Mouse (Mus musculus) MEL (cell line): ENCODE results near the gene Map7d1. TPM values are rescaled to one million over a fixed set of nuclear protein-coding genes. Genes with fewer than 3 reads are reported as not detected.

Experiments used
- DNase-seq: peaks from one replicate; pipeline ENCODE4 v3.0.0; 2011; ENCODE audit warnings: low read depth, low spot score
- H3K27ac ChIP-seq: 2 replicates; pipeline ENCODE4 v1.5.1; 2012; ENCODE audit warnings: low read depth, mild to moderate bottlenecking, control low read depth, low read length, moderate library complexity; ENCODE audit not compliant: control insufficient read depth
- H3K27me3 ChIP-seq, 2 experiments: fragments of 150-350 bp in 1 of 2; sonication (generic) in 1 of 2; 2 replicates each; pipeline ENCODE4 v1.6.1; 2012; ENCODE audit warnings: low read length in 2 of 2, mild to moderate bottlenecking in 2 of 2, improper control_type of control experiment in 1 of 2, moderate library complexity in 1 of 2; ENCODE audit not compliant: insufficient read depth in 2 of 2, control insufficient read depth in 1 of 2
- H3K36me3 ChIP-seq, 2 experiments: 2 replicates each; pipeline ENCODE4 v1.6.1; 2012 to 2014; ENCODE audit warnings: low read length in 2 of 2, improper control_type of control experiment in 1 of 2, inconsistent platforms in 1 of 2, mild to moderate bottlenecking in 1 of 2; ENCODE audit not compliant: insufficient read depth in 2 of 2, control insufficient read depth in 1 of 2
- H3K4me1 ChIP-seq, 2 experiments: fragments of 150-350 bp in 1 of 2; sonication (generic) in 1 of 2; 2 replicates each; pipeline ENCODE4 v1.6.1; 2012; ENCODE audit warnings: low read length in 2 of 2, improper control_type of control experiment in 1 of 2, mild to moderate bottlenecking in 1 of 2; ENCODE audit not compliant: insufficient read depth in 2 of 2, control insufficient read depth in 1 of 2
- H3K4me3 ChIP-seq, 2 experiments: fragments of 150-350 bp in 1 of 2; sonication (generic) in 1 of 2; 2 replicates each; pipeline ENCODE4 v1.5.1; 2012; ENCODE audit warnings: low read depth in 2 of 2, low read length in 2 of 2, mild to moderate bottlenecking in 2 of 2, moderate library complexity in 2 of 2, control low read depth in 1 of 2, improper control_type of control experiment in 1 of 2; ENCODE audit not compliant: control insufficient read depth in 1 of 2, insufficient read depth in 1 of 2
- H3K79me2 ChIP-seq: 2 replicates; pipeline ENCODE4 v1.6.1; 2012; ENCODE audit warnings: mild to moderate bottlenecking, low read length, moderate library complexity; ENCODE audit not compliant: control insufficient read depth, poor library complexity, insufficient read depth
- H3K9ac ChIP-seq: 2 replicates; pipeline ENCODE4 v1.6.1; 2012; ENCODE audit warnings: low read depth, mild to moderate bottlenecking, control low read depth, low read length, moderate library complexity; ENCODE audit not compliant: control insufficient read depth, poor library complexity, severe bottlenecking
- H3K9me3 ChIP-seq: fragments of 150-350 bp; sonication (generic); replicated peaks from 2 replicates; pipeline ENCODE4 v1.6.1; 2012; ENCODE audit warnings: mild to moderate bottlenecking, low read length, improper control_type of control experiment, moderate library complexity; ENCODE audit not compliant: insufficient read depth
- BHLHE40 ChIP-seq: IDR thresholded peaks from 2 replicates; pipeline ENCODE4 v1.6.1; 2012; ENCODE audit warnings: low read depth, mild to moderate bottlenecking, inconsistent platforms, low read length, improper control_type of control experiment, borderline replicate concordance
- CHD1 ChIP-seq: IDR thresholded peaks from 2 replicates; pipeline ENCODE4 v1.6.1; 2012; ENCODE audit warnings: low read depth, mild to moderate bottlenecking, inconsistent platforms, low read length, improper control_type of control experiment
- CTCF ChIP-seq, 3 experiments: IDR thresholded peaks in 2 of 3; conservative IDR thresholded peaks in 1 of 3; 2 replicates each; pipeline ENCODE4 v1.5.1; 2011 to 2012; ENCODE audit warnings: low read length in 3 of 3, low read depth in 2 of 3, mild to moderate bottlenecking in 2 of 3, improper control_type of control experiment in 1 of 3, inconsistent platforms in 1 of 3, mixed read lengths in 1 of 3, moderate library complexity in 1 of 3; ENCODE audit not compliant: control insufficient read depth in 1 of 3, insufficient read depth in 1 of 3, poor library complexity in 1 of 3, severe bottlenecking in 1 of 3
- E2F4 ChIP-seq: IDR thresholded peaks from 2 replicates; pipeline ENCODE4 v1.6.1; 2011; ENCODE audit warnings: low read depth, low read length, improper control_type of control experiment, borderline replicate concordance
- ELF1 ChIP-seq: IDR thresholded peaks from 2 replicates; pipeline ENCODE4 v1.6.1; 2014; ENCODE audit warnings: low read depth, mild to moderate bottlenecking, inconsistent platforms, low read length, improper control_type of control experiment, moderate library complexity
- EP300 ChIP-seq, 2 experiments: IDR thresholded peaks; 2 replicates each; pipeline ENCODE4 v1.6.1; 2011; ENCODE audit warnings: improper control_type of control experiment in 2 of 2, low read length in 2 of 2, low read depth in 1 of 2, mild to moderate bottlenecking in 1 of 2
- GABPA ChIP-seq: IDR thresholded peaks from 2 replicates; pipeline ENCODE4 v1.6.1; 2012; ENCODE audit warnings: low read depth, mild to moderate bottlenecking, inconsistent platforms, low read length, improper control_type of control experiment, moderate library complexity
- GATA1 ChIP-seq: IDR thresholded peaks from 2 replicates; pipeline ENCODE4 v1.6.1; 2011; ENCODE audit warnings: low read depth, low read length, improper control_type of control experiment
- HCFC1 ChIP-seq: IDR thresholded peaks from 2 replicates; pipeline ENCODE4 v1.6.1; 2012; ENCODE audit warnings: low read depth, mild to moderate bottlenecking, inconsistent platforms, low read length, improper control_type of control experiment, moderate library complexity
- MAFK ChIP-seq: IDR thresholded peaks from 2 replicates; pipeline ENCODE4 v1.6.1; 2011; ENCODE audit warnings: low read depth, mild to moderate bottlenecking, low read length, improper control_type of control experiment, borderline replicate concordance
- MAX ChIP-seq: IDR thresholded peaks from 2 replicates; pipeline ENCODE4 v1.6.1; 2011; ENCODE audit warnings: low read length, improper control_type of control experiment
- MAZ ChIP-seq: IDR thresholded peaks from 2 replicates; pipeline ENCODE4 v1.6.1; 2012; ENCODE audit warnings: low read depth, mild to moderate bottlenecking, inconsistent platforms, low read length, improper control_type of control experiment
- MEF2A ChIP-seq: IDR thresholded peaks from 2 replicates; pipeline ENCODE4 v1.6.1; 2014; ENCODE audit warnings: low read depth, mild to moderate bottlenecking, inconsistent platforms, low read length, improper control_type of control experiment; ENCODE audit not compliant: poor library complexity, insufficient replicate concordance, severe bottlenecking; ENCODE audit errors: extremely low read depth
- MYB ChIP-seq: IDR thresholded peaks from 2 replicates; pipeline ENCODE4 v1.6.1; 2011; ENCODE audit warnings: mild to moderate bottlenecking, low read depth, low read length, improper control_type of control experiment
- NELFE ChIP-seq: IDR thresholded peaks from 2 replicates; pipeline ENCODE4 v1.6.1; 2011; ENCODE audit warnings: low read depth, low read length, improper control_type of control experiment
- POLR2A ChIP-seq, 2 experiments: IDR thresholded peaks; 2 replicates each; pipeline ENCODE4 v1.6.1; 2011 to 2012; ENCODE audit warnings: low read length in 2 of 2, mild to moderate bottlenecking in 2 of 2, control low read depth in 1 of 2, improper control_type of control experiment in 1 of 2, low read depth in 1 of 2, moderate library complexity in 1 of 2; ENCODE audit not compliant: control insufficient read depth in 1 of 2, insufficient read depth in 1 of 2, poor library complexity in 1 of 2
- POLR2AphosphoS2 ChIP-seq: IDR thresholded peaks from 2 replicates; pipeline ENCODE4 v1.6.1; 2011; ENCODE audit warnings: low read length, improper control_type of control experiment
- POLR2AphosphoS5 ChIP-seq: IDR thresholded peaks from 2 replicates; pipeline ENCODE4 v1.6.1; 2012; ENCODE audit warnings: low read depth, borderline replicate concordance, mild to moderate bottlenecking, inconsistent platforms, low read length, moderate library complexity, mixed read lengths
- RAD21 ChIP-seq: IDR thresholded peaks from 2 replicates; pipeline ENCODE4 v1.6.1; 2011; ENCODE audit warnings: mild to moderate bottlenecking, low read depth, low read length, improper control_type of control experiment
- RCOR1 ChIP-seq: IDR thresholded peaks from 2 replicates; pipeline ENCODE4 v1.6.1; 2012; ENCODE audit warnings: low read depth, mild to moderate bottlenecking, inconsistent platforms, low read length, improper control_type of control experiment
- SIN3A ChIP-seq: IDR thresholded peaks from 2 replicates; pipeline ENCODE4 v1.6.1; 2012; ENCODE audit warnings: low read length, improper control_type of control experiment, inconsistent platforms
- SMC3 ChIP-seq: IDR thresholded peaks from 2 replicates; pipeline ENCODE4 v1.6.1; 2011; ENCODE audit warnings: low read depth, low read length, improper control_type of control experiment
- TAL1 ChIP-seq: IDR thresholded peaks from 2 replicates; pipeline ENCODE4 v1.6.1; 2012; ENCODE audit warnings: mild to moderate bottlenecking, inconsistent platforms, low read length, moderate library complexity, mixed read lengths
- TBP ChIP-seq: IDR thresholded peaks from 2 replicates; pipeline ENCODE4 v1.8.0; 2011; ENCODE audit warnings: low read depth, low read length, improper control_type of control experiment
- TCF12 ChIP-seq: IDR thresholded peaks from 2 replicates; pipeline ENCODE4 v1.6.1; 2014; ENCODE audit warnings: low read depth, mild to moderate bottlenecking, inconsistent platforms, low read length, improper control_type of control experiment, moderate library complexity
- UBTF ChIP-seq: IDR thresholded peaks from 2 replicates; pipeline ENCODE4 v1.6.1; 2012; ENCODE audit warnings: low read depth, mild to moderate bottlenecking, inconsistent platforms, low read length, improper control_type of control experiment, moderate library complexity, borderline replicate concordance; ENCODE audit not compliant: insufficient read depth
- USF2 ChIP-seq, 2 experiments: IDR thresholded peaks; 2 replicates each; pipeline ENCODE4 v1.6.1; 2011 to 2012; ENCODE audit warnings: improper control_type of control experiment in 2 of 2, low read length in 2 of 2, borderline replicate concordance in 1 of 2, inconsistent platforms in 1 of 2, low read depth in 1 of 2, mild to moderate bottlenecking in 1 of 2; ENCODE audit not compliant: insufficient read depth in 1 of 2
- ZC3H11A ChIP-seq: IDR thresholded peaks from 2 replicates; pipeline ENCODE4 v1.6.1; 2012; ENCODE audit warnings: low read depth, mild to moderate bottlenecking, inconsistent platforms, low read length, improper control_type of control experiment
- ZNF384 ChIP-seq: IDR thresholded peaks from 2 replicates; pipeline ENCODE4 v1.6.1; 2012; ENCODE audit warnings: low read depth, mild to moderate bottlenecking, inconsistent platforms, low read length, improper control_type of control experiment
- polyA plus RNA-seq, 2 experiments: library from polyadenylated mRNA; stranded (reverse) in 1 of 2; unstranded in 1 of 2; fragments of >175 nt in 1 of 2; fragments of >200 nt in 1 of 2; gene quantifications; 2 replicates each; pipeline versions ENCODE4 v1.2.1 to v1.2.4; 2012; ENCODE audit warnings: low replicate concordance in 2 of 2, low read depth in 1 of 2; ENCODE audit not compliant: insufficient read length in 2 of 2, insufficient read depth in 1 of 2, missing spikeins in 1 of 2
- total RNA-seq: library from RNA; depleted of rRNA; stranded (reverse); fragments of 300-350 nt; gene quantifications from 2 replicates; pipeline ENCODE4 v1.2.3, GENCODE M21; 2012

The Map7d1 gene
- total and polyA plus RNA-seq, 3 experiments: 15.4 to 58.2 TPM; not detected in 1

- H3K4me1 ChIP-seq: peaks cover 1 to 9% of the 10 kb centered on the region in 2 experiments
- DNase-seq: no peak
Measured at GRCm38 (mm10) chr4:126205386-126205785, 50.8 kb downstream of the Map7d1 start.

GRCm38 (mm10) chr4:126204661-126205230, 51.4 kb downstream of the Map7d1 start:
- peaks cover 28% of the 10 kb centered on the region for H3K79me2 ChIP-seq
- no peak overlapping the region for H3K9ac ChIP-seq

More at GRCm38 (mm10) chr4:126205386-126205785, 50.8 kb downstream of the Map7d1 start:
- Histone ChIP-seq H3K4me3 (no peak overlapping the region), H3K36me3 (peaks cover 3 to 5% of the 10 kb centered on the region in 2 experiments; a peak in 3 of 4 replicates), H3K9me3 (no peaks in the 10 kb centered on the region), H3K9ac (no peak overlapping the region), H3K79me2 (peaks cover 22% of the 10 kb centered on the region), H3K27ac (no peak overlapping the region), H3K27me3 (no peaks in the 10 kb centered on the region)
- TF ChIP-seq HCFC1 (no peak), TCF12 (no peak), UBTF (no peak), ELF1 (no peak), CHD1 (no peak), RAD21 (no peak), RCOR1 (no peak), ZNF384 (no peak), EP300 (IDR thresholded peaks at IDR 0.05; ENCODE audit: low read depth in 1 of 2, low read length in 2 of 2) (no peak), E2F4 (no peak), MAX (no peak), MAFK (no peak), NELFE (no peak), TBP (no peak), POLR2A (IDR thresholded peaks at IDR 0.05; ENCODE audit: control insufficient read depth in 1 of 2, insufficient read depth in 1 of 2, low read depth in 1 of 2, low read length in 2 of 2, poor library complexity in 1 of 2) (no peak), SMC3 (no peak), MAZ (no peak), CTCF (IDR thresholded peaks at IDR 0.05 in 2 of 3, conservative IDR thresholded peaks at IDR 0.05 in 1 of 3; ENCODE audit: control insufficient read depth in 1 of 3, insufficient read depth in 1 of 3, low read depth in 2 of 3, low read length in 3 of 3, poor library complexity in 1 of 3, severe bottlenecking in 1 of 3) (no peak)

More at GRCm38 (mm10) chr4:126204661-126205230, 51.4 kb downstream of the Map7d1 start:
- peaks cover 4 to 12% of the 10 kb centered on the region in 2 experiments for H3K4me1 ChIP-seq
- H3K27me3 ChIP-seq: no peaks in the 10 kb centered on the region
- H3K36me3 ChIP-seq: peaks cover 6 to 12% of the 10 kb centered on the region in 2 experiments
- no peak for DNase-seq
- no peak overlapping the region for H3K27ac ChIP-seq
- H3K9me3 ChIP-seq: no peaks in the 10 kb centered on the region
- H3K4me3 ChIP-seq: no peak overlapping the region
- TF ChIP-seq POLR2AphosphoS5 (no peak), USF2 (IDR thresholded peaks at IDR 0.05; ENCODE audit: borderline replicate concordance in 1 of 2, insufficient read depth in 1 of 2, low read depth in 1 of 2, low read length in 2 of 2) (no peak), NELFE (no peak), TAL1 (no peak), SIN3A (no peak), POLR2AphosphoS2 (no peak), ELF1 (no peak), BHLHE40 (no peak), RCOR1 (no peak), GATA1 (no peak), CTCF (IDR thresholded peaks at IDR 0.05 in 2 of 3, conservative IDR thresholded peaks at IDR 0.05 in 1 of 3; ENCODE audit: control insufficient read depth in 1 of 3, insufficient read depth in 1 of 3, low read depth in 2 of 3, low read length in 3 of 3, poor library complexity in 1 of 3, severe bottlenecking in 1 of 3) (no peak), POLR2A (IDR thresholded peaks at IDR 0.05; ENCODE audit: control insufficient read depth in 1 of 2, insufficient read depth in 1 of 2, low read depth in 1 of 2, low read length in 2 of 2, poor library complexity in 1 of 2) (no peak), GABPA (no peak), MAFK (no peak), HCFC1 (no peak), MYB (no peak), MEF2A (no peak), ZC3H11A (no peak)
- TF ChIP-seq, all 39 proteins: peak for 0
